Mouse (Mus musculus): ENCODE data around the gene Stambp. TPM values are rescaled to one million over a fixed set of nuclear protein-coding genes. Genes with fewer than 3 reads are reported as not detected.

Stambp gene
- polyA plus RNA-seq, 1 experiment from 2014 or later: 14.6 TPM

- WGBS: 62% methylated on average over 5 of the region's 5 CpGs
- H3K4me3 ChIP-seq: no peak overlapping the region
Measured at GRCm38 (mm10) chr6:83548346-83548745, 24.2 kb downstream of the Stambp start.

GRCm38 (mm10) chr6:83545778-83546177 lies 26.8 kb downstream of the Stambp start:
- no peak overlapping the region for H3K4me3 ChIP-seq
- H3K9me3 ChIP-seq: no peaks in the 10 kb centered on the region
- H3K36me3 ChIP-seq (replicated peaks): peaks cover 19% of the 10 kb centered on the region
- no peak overlapping the region for H3K27ac ChIP-seq (replicated peaks)
- H3K27me3 ChIP-seq (replicated peaks; ENCODE audit: low read depth, poor library complexity, severe bottlenecking): no peaks in the 10 kb centered on the region
- DNase-seq (ENCODE audit: low spot score): no peak
- 76% methylated on average over 3 of the region's 3 CpGs for WGBS
- H3K4me1 ChIP-seq: no peaks in the 10 kb centered on the region

More at GRCm38 (mm10) chr6:83548346-83548745, 24.2 kb downstream of the Stambp start:
- Histone ChIP-seq H3K27me3 (replicated peaks; ENCODE audit: low read depth, poor library complexity, severe bottlenecking) (no peaks in the 10 kb centered on the region), H3K27ac (replicated peaks) (no peak overlapping the region), H3K36me3 (replicated peaks) (peaks cover 19% of the 10 kb centered on the region), H3K9me3 (no peaks in the 10 kb centered on the region), H3K4me1 (no peaks in the 10 kb centered on the region)
- DNase-seq (ENCODE audit: low spot score): no peak

GRCm38 (mm10) chr6:83541756-83542456 lies 30.6 kb downstream of the Stambp start:
- 79% methylated on average over 11 of the region's 11 CpGs for WGBS

GRCm38 (mm10) chr6:83540017-83540416 lies 32.5 kb downstream of the Stambp start:
- Histone ChIP-seq H3K27me3 (replicated peaks; ENCODE audit: low read depth, poor library complexity, severe bottlenecking) (no peaks in the 10 kb centered on the region), H3K4me1 (peaks cover 7% of the 10 kb centered on the region; the same call in 1 of the 2 replicates), H3K9me3 (no peaks in the 10 kb centered on the region), H3K36me3 (replicated peaks) (no peaks in the 10 kb centered on the region; the same call in 1 of the 2 replicates), H3K27ac (replicated peaks) (no peak overlapping the region), H3K4me3 (no peak overlapping the region)
- peak; percentile 16 for DNase-seq (ENCODE audit: low spot score)
- WGBS: 44% methylated on average over 4 of the region's 4 CpGs

More at GRCm38 (mm10) chr6:83541756-83542456, 30.6 kb downstream of the Stambp start:
- H3K27me3 ChIP-seq (replicated peaks; ENCODE audit: low read depth, poor library complexity, severe bottlenecking): no peaks in the 10 kb centered on the region
- H3K4me1 ChIP-seq: no peaks in the 10 kb centered on the region
- no peak overlapping the region for H3K27ac ChIP-seq (replicated peaks)
- no peaks in the 10 kb centered on the region for H3K9me3 ChIP-seq
- DNase-seq (ENCODE audit: low spot score): no peak
- H3K4me3 ChIP-seq: no peak overlapping the region
- H3K36me3 ChIP-seq (replicated peaks): peaks cover 11% of the 10 kb centered on the region

GRCm38 (mm10) chr6:83536795-83537059 lies 35.8 kb downstream of the Stambp start:
- Histone ChIP-seq H3K27ac (replicated peaks) (no peak overlapping the region; the same call in 1 of the 2 replicates), H3K4me3 (no peak overlapping the region), H3K27me3 (replicated peaks; ENCODE audit: low read depth, poor library complexity, severe bottlenecking) (no peaks in the 10 kb centered on the region), H3K9me3 (no peaks in the 10 kb centered on the region), H3K36me3 (replicated peaks) (no peaks in the 10 kb centered on the region), H3K4me1 (peaks cover 7% of the 10 kb centered on the region; the same call in 1 of the 2 replicates)
- WGBS: 45% methylated on average over 6 of the region's 6 CpGs
- no peak for DNase-seq (ENCODE audit: low spot score)

- WGBS: 67% methylated on average over 12 of the region's 12 CpGs
- H3K9me3 ChIP-seq: no peaks in the 10 kb centered on the region
- no peak for DNase-seq (ENCODE audit: low spot score)
- H3K4me3 ChIP-seq: no peak within 1 kb of the TSS
- H3K36me3 ChIP-seq (replicated peaks): no peaks in the 10 kb centered on the region
- peaks cover 7% of the 10 kb centered on the region; the same call in 1 of the 2 replicates for H3K4me1 ChIP-seq
- H3K27me3 ChIP-seq (replicated peaks; ENCODE audit: low read depth, poor library complexity, severe bottlenecking): no peaks in the 10 kb centered on the region
- H3K27ac ChIP-seq (replicated peaks): no peak within 1 kb of the TSS; the same call in 1 of the 2 replicates
Measured at GRCm38 (mm10) chr6:83536028-83536794, 36.3 kb downstream of the Stambp start, which contains the start of gene Actg2. TSS of gene Actg2 (minus strand) at chr6:83536265.

- no peak for DNase-seq (ENCODE audit: low spot score)
- H3K27ac ChIP-seq (replicated peaks): no peak overlapping the region
- no peaks in the 10 kb centered on the region for H3K9me3 ChIP-seq
- H3K4me3 ChIP-seq: no peak overlapping the region
- H3K36me3 ChIP-seq (replicated peaks): no peaks in the 10 kb centered on the region
- 72% methylated on average over 2 of the region's 2 CpGs for WGBS
- no peaks in the 10 kb centered on the region for H3K27me3 ChIP-seq (replicated peaks; ENCODE audit: low read depth, poor library complexity, severe bottlenecking)
- peaks cover 7% of the 10 kb centered on the region; the same call in 1 of the 2 replicates for H3K4me1 ChIP-seq
Measured at GRCm38 (mm10) chr6:83532608-83533007, 39.9 kb downstream of the Stambp start.

GRCm38 (mm10) chr6:83523194-83523593 lies 49.3 kb downstream of the Stambp start:
- DNase-seq (ENCODE audit: low spot score): no peak
- no peaks in the 10 kb centered on the region for H3K4me1 ChIP-seq
- 70% methylated on average over 6 of the region's 6 CpGs for WGBS
- H3K36me3 ChIP-seq (replicated peaks): no peaks in the 10 kb centered on the region
- no peaks in the 10 kb centered on the region for H3K27me3 ChIP-seq (replicated peaks; ENCODE audit: low read depth, poor library complexity, severe bottlenecking)
- H3K4me3 ChIP-seq: no peak overlapping the region
- H3K27ac ChIP-seq (replicated peaks): no peak overlapping the region
- H3K9me3 ChIP-seq: no peaks in the 10 kb centered on the region

GRCm38 (mm10) chr6:83521784-83522183 lies 50.7 kb downstream of the Stambp start:
- no peaks in the 10 kb centered on the region for H3K36me3 ChIP-seq (replicated peaks)
- no peaks in the 10 kb centered on the region for H3K4me1 ChIP-seq
- no peak overlapping the region for H3K27ac ChIP-seq (replicated peaks)
- H3K4me3 ChIP-seq: no peak overlapping the region
- DNase-seq (ENCODE audit: low spot score): no peak
- no peaks in the 10 kb centered on the region for H3K9me3 ChIP-seq
- no peaks in the 10 kb centered on the region for H3K27me3 ChIP-seq (replicated peaks; ENCODE audit: low read depth, poor library complexity, severe bottlenecking)
- WGBS: 79% methylated on average over 6 of the region's 6 CpGs

- no peak for DNase-seq (ENCODE audit: low spot score)
- H3K4me1 ChIP-seq: no peaks in the 10 kb centered on the region
- WGBS: 91% methylated on average over 3 of the region's 3 CpGs
- no peaks in the 10 kb centered on the region for H3K27me3 ChIP-seq (replicated peaks; ENCODE audit: low read depth, poor library complexity, severe bottlenecking)
- no peak overlapping the region for H3K27ac ChIP-seq (replicated peaks)
- H3K9me3 ChIP-seq: no peaks in the 10 kb centered on the region
- no peak overlapping the region for H3K4me3 ChIP-seq
- no peaks in the 10 kb centered on the region for H3K36me3 ChIP-seq (replicated peaks)
Measured at GRCm38 (mm10) chr6:83518637-83519036, 53.9 kb downstream of the Stambp start.

- Histone ChIP-seq H3K36me3 (replicated peaks) (no peaks in the 10 kb centered on the region), H3K9me3 (no peaks in the 10 kb centered on the region), H3K4me3 (no peak overlapping the region), H3K27me3 (replicated peaks; ENCODE audit: low read depth, poor library complexity, severe bottlenecking) (no peaks in the 10 kb centered on the region), H3K27ac (replicated peaks) (no peak overlapping the region), H3K4me1 (no peaks in the 10 kb centered on the region)
- no peak for DNase-seq (ENCODE audit: low spot score)
- WGBS: 72% methylated on average over 3 of the region's 3 CpGs
Measured at GRCm38 (mm10) chr6:83515172-83515571, 57.4 kb downstream of the Stambp start.

- Histone ChIP-seq H3K4me1 (peaks cover under 1% of the 10 kb centered on the region; the same call in 1 of the 2 replicates), H3K27me3 (replicated peaks; ENCODE audit: low read depth, poor library complexity, severe bottlenecking) (no peaks in the 10 kb centered on the region), H3K4me3 (no peak overlapping the region), H3K36me3 (replicated peaks) (no peaks in the 10 kb centered on the region), H3K9me3 (no peaks in the 10 kb centered on the region), H3K27ac (replicated peaks) (no peak overlapping the region)
- DNase-seq (ENCODE audit: low spot score): peak; percentile 45
- 31% methylated on average over 1 of the region's 1 CpGs for WGBS
Measured at GRCm38 (mm10) chr6:83512495-83512894, 60.0 kb downstream of the Stambp start.

GRCm38 (mm10) chr6:83510210-83510609 lies 62.3 kb downstream of the Stambp start:
- 67% methylated on average over 2 of the region's 2 CpGs for WGBS
- DNase-seq (ENCODE audit: low spot score): no peak
- Histone ChIP-seq H3K9me3 (no peaks in the 10 kb centered on the region), H3K4me3 (no peak overlapping the region), H3K27me3 (replicated peaks; ENCODE audit: low read depth, poor library complexity, severe bottlenecking) (no peaks in the 10 kb centered on the region), H3K36me3 (replicated peaks) (no peaks in the 10 kb centered on the region), H3K4me1 (peaks cover 14% of the 10 kb centered on the region), H3K27ac (replicated peaks) (no peak overlapping the region)

Data from embryonic facial prominence, embryonic 10.5 days (tissue).